Mouse (Mus musculus) gonadal fat pad, adult 2 months (tissue): Measurements from ENCODE around the gene Slc13a2. TPM values are rescaled to one million over a fixed set of nuclear protein-coding genes. Genes with fewer than 3 reads are reported as not detected.

Experiments
- DNase-seq: peaks from one replicate; pipeline ENCODE4 v3.0.0-alpha.2; 2012; ENCODE audit warnings: low read depth
- polyA plus RNA-seq: library from polyadenylated mRNA; depleted of rRNA; stranded (reverse); fragments of >200 nt; gene quantifications from 2 replicates; pipeline ENCODE4 v1.2.3, GENCODE M21; 2012; rRNA removed

Gene Slc13a2
- polyA plus RNA-seq: 8.7 and 12.2 TPM in 2 replicates

DNA sequence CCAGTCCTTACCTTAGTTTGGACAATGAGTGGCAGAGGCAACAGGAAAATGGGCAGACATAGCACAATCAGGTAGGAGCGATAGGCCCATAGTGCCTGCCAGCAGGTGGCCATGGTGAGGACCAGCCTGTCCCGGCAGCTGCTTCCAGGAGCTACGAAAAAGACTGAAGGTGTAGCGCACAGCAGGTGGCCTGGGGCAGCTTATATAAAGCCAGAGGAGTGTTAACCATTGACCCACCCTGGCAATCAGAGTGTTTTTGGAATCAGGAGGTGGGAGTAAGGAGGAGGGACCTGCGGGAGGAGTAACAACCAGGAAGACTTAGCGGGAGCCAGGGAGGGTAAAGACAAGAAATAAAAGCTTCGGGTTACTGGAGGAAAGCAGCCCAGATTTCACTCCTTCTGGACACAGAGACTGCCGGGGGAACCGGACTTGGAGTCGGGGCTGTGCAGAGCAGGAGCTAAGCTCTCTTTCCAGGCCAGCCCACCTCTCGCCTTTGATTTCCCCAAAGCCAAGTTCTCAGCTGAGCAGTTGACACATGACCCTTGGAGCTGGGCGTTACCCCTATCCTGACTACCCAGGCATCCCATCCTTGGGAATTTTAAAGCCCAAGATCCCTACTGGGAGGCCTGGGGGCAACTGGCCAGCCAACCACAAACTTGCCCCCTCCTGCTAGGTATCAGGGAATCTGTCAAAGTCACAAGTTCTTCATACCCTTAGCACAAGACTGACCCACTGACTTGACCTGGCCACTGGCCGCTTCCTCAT, at the start of gene Slc13a2:
TSS of gene Slc13a2 (minus strand) at position 163 of the 765 bp plus-strand sequence.
- DNase-seq: no peak

DNA sequence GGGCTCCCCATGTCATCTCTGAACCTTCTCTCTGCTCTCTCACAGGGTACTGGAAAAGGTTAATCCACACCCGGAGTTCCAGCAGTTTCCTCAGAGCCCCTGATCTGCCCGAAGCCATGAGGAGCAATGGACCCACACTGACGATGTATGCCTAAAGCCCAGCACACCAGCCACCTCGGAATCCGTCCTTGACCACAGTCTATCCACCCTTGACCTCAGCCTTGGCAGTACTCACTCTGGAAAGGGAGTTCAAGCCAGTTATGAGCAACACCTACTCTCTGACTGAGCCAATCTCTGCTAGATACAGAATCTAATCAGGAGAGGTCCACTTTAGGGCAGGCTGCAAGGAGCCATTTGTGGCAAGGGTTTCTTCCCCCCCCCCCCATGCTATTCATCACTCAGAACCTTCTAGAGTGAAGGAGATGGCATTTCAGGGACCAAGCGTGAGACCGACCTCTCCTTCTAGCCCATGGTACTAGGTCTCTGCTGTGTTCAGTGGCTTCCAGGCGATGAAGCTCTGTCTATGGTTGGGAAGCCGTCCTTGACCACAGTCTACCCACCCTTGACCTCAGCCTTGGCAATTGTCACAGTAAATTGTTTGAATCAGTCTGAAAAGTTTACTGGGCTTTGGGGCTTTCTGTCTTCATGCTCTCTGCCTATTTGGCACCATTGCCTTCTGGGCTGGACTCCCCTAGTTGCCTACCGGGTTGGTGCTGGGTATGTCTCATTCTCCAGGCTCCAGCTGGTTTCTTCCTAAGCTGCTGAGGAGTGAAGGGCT, 49.5 kb upstream of the Slc13a2 start:
- DNase-seq: no peak

DNA sequence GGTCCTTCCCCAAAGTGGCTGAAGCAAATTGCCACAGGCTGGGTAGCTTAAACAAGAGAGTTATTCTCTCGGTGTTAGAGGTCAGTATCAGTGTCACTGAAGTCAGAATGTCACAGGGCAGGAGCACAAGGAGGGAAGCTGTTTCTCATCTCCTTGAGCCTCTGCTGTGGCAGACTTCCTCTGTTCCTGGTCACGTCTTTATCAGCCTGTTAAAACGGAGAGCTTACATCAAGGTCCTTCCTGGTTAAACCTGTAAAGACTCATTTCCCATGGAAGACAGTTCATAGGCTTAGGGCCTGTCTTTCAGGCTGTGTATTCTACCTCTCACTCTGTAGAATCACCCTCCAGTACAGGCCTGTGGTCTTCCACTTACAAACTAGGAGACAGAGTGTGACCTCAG, 45.9 kb upstream of the Slc13a2 start:
- no peak for DNase-seq

DNA sequence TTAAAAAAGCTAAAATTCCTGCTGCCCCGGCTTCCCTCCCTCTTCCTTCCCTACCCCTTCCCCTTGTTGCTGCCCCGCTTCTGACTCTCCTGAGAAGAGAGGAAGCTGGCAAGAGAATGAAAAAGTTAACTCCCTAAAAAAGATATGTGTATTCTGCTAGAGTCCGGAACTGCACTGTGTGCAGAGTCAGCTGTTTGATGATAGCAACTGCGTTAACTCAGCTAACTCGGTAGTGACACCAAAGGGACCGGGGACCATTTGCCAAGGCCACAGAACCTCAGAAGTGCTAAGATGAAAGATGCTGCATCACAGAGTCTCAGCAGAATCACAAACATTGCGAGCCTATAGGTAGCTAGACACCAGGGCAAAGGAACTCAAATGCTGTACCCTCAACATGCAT, 45.5 kb upstream of the Slc13a2 start:
- DNase-seq: no peak

DNA sequence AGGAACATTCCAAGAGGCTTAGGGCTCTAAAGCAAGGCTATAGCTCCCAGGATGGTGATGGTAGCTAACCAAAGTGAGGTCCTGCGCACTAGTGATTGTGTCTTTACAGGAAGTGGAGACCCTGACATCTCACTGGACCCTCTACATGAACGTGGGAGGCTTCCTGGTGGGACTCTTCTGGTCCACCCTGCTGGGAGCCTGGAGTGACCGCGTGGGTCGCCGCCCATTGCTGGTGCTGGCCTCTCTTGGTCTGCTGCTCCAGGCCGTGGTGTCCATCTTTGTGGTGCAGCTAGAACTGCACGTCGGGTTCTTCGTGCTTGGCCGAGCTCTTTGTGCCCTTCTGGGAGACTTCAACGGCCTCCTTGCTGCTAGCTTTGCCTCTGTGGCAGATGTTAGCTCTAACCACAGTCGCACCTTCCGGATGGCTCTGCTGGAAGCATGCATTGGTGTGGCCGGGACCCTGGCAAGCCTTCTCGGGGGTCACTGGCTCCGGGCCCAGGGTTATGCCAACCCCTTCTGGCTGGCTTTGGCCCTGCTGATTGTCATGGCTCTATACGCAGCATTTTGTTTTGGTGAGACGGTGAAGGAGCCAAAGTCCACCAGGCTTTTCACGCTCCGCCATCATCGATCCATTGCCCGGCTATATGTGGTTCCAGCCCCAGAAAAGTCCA, 44.4 kb upstream of the Slc13a2 start:
- DNase-seq: no peak

DNA sequence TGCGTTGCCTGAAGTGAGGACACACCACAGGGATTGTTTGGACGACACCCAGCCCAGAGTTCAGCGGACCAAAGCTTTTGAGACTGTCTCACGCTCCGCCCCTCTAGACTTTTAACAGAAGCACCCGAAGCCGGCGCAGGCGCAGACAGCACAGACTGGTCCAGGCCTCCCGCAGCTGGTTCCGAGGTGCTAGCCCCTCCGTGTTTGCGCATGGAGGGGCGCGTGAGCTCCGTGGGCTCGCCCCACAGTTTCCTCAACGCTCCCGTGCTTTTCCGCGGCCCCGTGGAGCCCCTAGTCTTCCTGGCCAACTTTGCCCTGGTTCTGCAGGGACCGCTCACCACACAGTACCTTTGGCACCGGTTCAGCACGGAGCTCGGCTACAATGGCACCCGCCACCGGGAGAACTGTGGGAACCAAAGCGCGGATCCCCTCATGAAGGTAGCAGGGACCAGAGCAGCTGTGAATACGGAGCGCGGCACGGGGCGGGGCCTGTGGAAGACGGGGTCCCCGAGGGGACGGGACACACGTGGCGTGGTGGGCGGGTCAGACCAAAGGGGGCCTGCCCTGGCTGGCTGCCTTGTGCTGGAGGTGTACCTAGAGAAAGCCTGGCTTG, 43.7 kb upstream of the Slc13a2 start, which contains the start of gene Slc46a1:
TSS of gene Slc46a1 (plus strand) at position 130 of the 613 bp plus-strand sequence.
- peak; percentile 36 for DNase-seq

DNA sequence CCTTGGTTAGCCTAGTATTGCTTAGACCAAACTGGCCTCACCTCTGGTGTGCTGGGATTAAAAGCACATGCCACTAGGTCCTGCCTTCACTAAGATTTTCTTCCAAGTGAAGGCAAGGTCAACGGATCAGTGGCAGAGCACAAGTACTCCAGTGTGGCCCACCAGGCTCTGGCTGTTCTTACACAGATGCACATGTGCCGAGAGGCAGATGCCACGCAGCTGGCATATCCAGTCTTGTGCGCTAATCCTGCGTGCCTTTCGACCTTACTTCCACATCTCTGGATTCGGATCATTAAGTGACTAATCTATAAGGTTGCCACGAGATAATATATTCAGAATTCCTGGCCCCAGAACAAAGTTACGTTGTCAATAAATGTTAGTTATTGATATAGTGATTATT, 43.1 kb upstream of the Slc13a2 start:
- DNase-seq: no peak

DNA sequence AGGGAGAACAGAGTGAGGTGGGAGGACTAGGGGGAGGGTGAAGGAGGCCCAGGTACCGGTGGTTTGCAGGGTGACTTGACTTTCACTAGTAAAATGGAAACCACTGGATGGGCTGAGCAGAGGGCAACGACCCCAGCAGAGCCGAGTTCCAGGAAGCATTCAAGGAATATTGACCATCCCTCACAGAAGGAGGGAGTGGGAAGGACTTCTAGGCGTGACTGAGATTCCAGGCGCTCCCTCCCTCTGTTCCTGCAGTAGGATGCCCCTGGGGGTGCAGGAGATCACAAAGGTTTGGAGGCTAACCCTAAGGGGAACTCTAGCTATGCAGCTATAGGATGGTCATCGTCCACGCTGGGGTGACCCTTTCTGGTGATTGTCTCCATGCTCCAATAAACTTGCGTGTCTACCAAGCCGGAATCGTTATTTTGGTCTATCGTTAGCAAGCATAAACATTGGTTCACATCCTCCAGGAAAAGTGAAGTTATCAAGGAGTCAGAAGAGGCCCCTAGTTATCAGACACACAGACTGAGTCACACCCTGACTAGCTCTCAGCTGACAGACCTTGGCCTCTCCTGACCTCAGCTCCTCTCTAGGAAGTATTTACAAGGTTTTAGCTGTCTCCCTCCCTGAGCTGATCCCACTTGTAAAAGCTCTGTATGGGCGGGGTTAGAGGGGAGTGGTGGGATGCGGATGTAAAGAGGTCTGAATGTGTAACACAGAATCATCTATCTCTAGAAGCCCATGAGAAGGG, 41.4 kb upstream of the Slc13a2 start:
- DNase-seq: no peak

DNA sequence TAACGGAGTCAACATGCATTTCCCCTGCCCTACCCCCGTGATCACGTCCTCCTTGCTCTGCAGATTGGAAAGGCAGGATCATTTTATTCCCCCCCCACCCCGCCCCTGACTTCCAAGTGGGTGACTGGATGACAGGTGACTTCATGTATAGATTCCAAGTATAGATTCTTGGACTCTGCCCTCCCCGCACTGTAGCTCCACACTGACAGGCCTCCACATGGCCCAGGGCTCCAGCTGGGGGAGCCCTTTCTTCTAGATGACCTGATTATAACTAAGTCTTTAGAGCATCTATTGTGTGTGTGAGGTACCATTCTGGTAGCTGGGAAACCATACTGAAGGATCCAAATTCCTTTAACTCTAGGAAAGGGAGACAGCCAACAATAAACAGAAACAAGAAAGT, 40.7 kb upstream of the Slc13a2 start:
- no peak for DNase-seq

DNA sequence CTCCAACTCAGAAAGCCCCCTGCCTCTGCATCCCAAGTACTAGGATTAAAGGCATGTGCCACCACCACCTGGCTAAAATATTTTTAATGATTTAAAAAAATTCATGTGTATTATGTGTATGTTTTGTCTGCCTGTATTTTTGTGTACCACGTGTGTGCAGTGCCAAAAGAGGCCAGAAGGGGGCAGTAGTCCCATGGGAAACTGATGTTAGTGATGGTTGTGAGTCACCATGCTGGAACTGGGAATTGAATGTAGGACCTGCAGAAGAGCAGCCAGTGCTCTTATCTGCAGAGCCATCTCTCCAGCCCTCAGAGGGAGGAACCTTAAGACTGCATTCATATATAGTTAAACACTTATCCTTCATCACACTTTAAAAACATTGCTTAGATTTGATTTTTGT, 39.9 kb upstream of the Slc13a2 start:
- no peak for DNase-seq

DNA sequence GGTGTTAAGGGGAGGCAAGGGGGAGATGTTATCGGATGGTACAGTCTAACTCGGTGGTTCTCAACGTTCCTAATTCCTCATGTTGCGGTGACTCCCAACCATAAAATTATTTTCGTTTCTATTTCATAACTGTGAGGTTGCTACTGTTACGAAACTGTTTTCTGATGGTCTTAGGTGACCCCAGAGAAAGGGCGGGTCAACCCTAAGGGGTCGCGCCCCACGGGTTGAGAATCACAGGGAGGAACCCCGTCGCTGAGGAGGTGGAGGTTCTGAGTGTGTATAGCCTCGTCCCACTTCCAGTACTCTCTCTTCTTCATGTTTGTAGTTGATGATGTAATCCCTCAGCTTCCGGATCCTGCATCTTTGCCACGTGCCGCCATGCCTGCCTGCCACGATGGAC, 36.7 kb upstream of the Slc13a2 start:
- no peak for DNase-seq

DNA sequence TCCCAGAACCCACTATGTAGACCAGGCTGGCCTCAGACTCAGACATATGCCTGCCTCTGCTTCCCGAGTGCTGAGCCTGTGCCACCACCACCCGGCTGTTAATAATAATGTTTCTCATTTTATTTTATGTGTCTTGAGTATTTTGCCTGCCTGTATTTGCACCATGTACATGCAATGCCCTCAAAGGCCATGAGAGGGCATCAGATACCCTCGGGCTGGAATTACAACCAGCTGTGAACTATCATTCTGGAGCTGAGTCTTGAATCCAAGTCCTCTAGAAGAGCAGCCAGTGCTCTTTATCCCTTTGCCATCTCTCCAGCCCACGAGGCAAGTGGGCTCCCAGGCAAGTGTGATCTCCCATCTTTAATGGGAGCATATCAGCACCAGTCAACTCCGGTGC, 33.3 kb upstream of the Slc13a2 start:
- no peak for DNase-seq

DNA sequence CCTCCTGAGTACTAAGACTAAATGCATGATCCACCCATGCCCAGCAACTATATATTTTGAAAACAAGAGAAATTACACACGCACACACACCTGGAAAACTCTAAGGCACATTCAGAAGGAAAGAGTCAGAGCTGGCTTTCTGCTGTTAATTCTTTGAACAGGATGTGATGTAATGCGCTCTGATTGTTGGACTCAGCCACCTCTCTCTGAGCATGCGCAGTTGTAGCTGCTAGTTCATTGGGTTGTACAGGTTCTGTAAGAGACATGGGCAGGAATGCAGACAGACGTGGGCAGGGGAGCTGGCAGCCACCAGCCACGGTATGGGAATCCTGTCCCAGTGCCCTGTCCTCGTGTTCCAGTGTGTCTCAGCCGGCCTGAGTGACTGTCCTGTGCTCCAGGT, 32.3 kb upstream of the Slc13a2 start:
- no peak for DNase-seq

DNA sequence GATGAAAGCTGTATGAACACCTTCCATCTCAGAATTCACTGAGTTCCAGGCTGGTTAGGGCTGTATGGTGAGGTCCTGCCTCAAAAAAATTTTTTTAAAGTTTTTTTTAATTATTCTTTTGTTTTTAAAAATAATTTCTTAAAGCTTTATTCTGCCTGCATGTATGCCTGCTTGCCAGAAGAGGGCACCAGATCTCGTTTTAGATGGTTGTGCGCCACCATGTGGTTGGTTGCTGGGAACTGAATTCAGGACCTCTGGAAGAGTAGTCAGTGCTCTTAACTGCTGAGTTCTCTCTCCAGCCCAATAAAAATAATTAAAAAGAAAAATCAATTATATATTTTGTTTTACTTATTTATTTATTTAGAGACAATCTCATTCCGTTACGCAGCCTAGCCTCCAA, 31.7 kb upstream of the Slc13a2 start:
- DNase-seq: no peak

DNA sequence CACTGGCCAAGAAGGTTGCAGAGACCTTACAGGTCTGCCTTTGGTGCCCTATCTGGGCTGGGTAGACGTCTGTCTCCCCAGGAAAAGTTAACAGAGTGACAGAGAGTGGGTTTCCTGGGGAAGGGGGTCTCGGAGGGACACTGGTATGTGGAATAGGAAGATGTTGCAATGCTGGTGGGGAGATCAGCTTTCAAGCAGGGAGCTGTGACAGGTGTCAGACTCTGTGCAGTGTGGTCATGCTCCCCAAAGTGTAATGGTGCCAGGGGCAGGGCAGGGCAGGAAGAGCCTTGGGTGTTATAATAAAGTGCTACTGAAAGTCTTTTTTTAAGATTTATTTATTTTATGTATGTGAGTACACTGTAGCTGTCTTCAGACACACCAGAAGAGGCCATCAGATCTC, 28.3 kb upstream of the Slc13a2 start:
- DNase-seq: no peak

DNA sequence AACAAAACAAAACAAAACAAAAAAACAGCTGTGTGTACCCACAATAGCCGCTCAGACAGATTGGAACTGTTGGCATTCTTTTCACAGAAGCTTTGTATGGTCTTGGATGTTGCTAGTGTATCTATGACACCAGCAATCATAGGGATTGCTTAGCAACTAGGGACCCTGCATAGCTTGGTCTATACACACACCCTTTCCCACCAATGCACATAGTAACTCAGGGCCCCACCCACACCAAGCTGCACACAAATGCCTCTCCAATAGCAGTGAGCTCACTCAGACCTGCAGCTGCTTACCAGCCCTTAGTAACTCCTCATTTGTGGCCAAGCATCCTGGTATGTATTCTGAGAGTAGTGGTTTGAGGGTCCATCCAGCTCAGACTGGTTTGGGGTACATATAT, 26.2 kb upstream of the Slc13a2 start:
- DNase-seq: no peak

DNA sequence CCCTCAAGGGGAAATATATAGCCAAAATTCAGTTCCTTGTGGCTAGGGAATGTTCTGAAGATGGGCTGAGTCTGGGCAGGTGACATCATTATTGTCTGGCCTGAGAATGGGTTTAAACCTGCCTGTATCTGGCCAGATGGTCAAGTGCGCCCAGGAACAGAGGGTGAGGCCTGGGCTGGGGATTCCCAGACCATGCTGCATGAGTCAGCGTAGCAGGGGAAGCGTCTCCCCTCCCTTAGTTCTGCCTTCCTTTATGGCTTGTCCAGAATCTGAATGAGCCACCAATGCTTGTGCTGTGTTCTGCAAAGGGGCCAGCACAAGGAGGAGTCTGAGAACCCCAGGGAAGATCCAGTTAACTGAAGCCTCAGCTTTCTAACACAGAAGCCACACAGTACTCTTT, 25.2 kb upstream of the Slc13a2 start:
- no peak for DNase-seq

DNA sequence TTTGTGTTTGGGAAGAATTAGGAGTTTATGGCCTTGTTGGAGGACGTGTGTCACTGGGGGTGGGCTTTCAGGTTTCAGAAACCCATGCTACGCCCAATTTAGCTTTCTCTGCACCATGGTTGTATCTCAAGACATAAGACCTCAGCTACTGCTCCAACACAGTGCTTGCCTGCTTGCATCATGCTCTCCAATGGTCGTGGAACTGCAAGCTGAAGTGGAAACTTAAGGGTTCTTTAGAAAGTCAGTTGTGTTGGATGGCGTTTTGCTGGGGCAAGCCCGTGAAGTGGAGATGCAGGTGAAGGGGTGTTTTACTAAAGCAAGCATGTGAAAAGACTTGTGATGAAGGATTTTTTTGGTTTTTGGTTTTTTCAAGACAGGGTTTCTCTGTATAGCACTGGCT, 21.1 kb upstream of the Slc13a2 start:
- DNase-seq: no peak

DNA sequence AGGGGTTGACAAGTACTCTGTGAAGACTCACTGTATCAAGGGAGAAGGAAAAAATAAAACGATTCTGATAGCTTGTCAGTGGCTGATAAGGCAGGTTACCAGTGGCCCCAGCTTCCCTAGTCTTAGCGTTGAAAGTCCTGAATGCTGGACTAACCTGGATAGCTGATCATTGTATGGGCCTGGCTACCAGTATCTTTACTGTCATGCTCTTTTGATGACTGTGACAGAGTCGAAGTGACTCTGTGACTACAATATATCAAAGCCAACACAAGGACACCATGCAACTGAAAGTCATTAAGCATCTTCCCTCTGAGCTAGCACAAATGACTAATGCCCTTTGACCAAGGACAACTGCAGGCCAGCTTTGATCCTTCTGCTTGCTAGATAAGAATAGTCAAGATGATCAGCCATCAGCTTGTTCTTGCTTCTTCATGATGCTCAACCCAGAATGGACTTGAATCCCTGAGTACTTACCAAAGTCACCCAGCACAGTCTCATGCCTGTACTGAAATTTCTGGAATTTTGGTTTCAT, 16.4 kb upstream of the Slc13a2 start:
- DNase-seq: no peak

DNA sequence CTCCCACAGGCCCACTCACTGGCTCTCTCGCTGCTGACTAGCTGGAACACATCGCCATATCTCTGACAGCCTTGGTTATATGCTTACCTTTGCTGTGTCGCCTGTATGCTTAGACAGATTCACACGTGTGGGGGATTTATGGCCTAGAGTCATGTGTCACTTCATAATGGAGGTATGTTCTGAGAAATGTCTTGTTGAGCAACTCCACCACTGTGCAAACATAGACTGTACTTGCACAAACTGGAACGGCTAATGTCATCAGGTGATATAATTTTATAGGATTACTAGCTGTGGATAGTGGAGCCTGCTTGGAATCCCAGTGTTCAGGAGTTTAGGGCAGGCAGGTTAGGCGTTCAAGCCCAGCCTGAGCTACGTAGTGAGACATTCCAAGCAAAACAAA, 15.2 kb upstream of the Slc13a2 start:
- DNase-seq: no peak

DNA sequence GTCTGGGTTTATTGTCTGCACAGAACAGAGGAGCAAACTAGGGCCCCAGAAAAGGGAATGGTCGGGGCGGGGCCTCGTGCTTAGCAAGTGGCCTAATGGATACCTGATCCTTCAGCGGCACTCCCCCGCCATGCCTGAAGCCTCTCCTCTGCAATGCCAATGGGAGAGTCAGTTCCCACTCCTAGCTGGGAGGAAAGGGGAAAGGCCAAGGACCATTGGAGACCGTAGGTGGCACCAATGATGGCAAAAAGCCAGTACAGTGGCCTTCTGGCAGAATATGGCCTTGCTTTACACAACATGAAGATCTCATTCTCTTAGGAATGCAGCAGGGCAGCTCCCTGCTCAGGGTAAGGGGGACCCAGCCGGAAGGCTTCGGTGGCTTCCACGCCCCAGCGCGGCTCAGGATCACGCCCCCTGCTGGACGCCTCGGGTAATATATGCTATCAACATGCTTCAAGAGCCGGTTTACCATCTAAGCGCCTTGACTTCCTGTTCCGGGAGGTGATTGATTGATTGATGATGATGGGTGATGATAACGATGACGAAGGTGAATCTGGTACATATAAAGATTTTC, 13.8 kb upstream of the Slc13a2 start:
- no peak for DNase-seq
